Mouse (Mus musculus): ENCODE measurements at regions not wholly inside any gene's neighbourhood (a gene's known extent, or its start where the extent isn't known, plus 50 kb on each side); places are given as distances from the start of the nearest gene placed in this dataset.
A peak's percentile ranks its signal among the peaks of the same experiment; 100 is the strongest.

DNA sequence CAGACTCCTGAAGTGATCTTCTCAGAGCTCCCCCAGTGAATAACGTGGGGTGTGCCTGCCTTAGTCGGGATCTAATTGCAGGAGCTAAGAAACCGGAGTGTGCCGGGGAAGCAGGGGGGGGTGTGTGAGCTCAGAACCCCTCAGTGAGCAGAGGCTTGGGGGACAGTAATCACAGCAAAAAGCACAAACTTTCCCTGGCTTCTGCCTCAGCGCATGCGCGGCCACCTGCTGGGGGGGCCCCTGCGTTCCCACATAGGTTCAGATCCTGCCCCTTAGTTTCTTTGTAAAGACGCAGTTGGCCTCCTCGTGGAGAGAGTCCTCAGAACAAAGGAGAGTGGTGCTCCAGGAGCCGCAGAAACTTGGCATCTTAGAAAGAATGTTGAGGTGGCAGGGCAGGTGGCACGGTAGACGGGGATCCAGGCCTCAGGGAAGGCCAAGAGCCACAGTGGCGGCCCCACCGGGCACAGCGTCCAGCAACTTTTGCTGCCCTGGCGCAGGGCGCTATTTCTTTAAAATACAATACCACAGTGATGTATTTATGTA lies 429.7 kb downstream of the Zfp536 start:
- no peak for DNase-seq

DNA sequence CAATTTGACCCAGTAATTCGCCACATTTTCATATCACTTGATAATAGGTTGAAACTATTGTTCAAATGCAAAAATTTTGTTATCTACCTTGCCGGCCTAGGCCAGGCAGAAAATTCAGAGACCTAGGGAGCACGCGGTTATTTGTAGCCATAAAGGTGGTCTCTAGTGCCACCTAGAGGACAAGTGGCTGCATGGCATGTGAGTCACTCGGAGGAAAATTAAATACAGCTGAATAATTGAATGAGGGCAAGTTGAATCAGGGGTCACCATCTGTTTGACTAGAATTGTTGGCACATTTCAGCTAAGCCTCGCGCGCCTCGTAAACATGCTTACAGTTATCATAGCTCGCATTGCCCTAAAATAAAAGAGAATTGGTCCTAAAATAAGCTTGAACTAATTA lies 427.4 kb downstream of the Zfp536 start:
- DNase-seq = peak; percentile 54

DNA sequence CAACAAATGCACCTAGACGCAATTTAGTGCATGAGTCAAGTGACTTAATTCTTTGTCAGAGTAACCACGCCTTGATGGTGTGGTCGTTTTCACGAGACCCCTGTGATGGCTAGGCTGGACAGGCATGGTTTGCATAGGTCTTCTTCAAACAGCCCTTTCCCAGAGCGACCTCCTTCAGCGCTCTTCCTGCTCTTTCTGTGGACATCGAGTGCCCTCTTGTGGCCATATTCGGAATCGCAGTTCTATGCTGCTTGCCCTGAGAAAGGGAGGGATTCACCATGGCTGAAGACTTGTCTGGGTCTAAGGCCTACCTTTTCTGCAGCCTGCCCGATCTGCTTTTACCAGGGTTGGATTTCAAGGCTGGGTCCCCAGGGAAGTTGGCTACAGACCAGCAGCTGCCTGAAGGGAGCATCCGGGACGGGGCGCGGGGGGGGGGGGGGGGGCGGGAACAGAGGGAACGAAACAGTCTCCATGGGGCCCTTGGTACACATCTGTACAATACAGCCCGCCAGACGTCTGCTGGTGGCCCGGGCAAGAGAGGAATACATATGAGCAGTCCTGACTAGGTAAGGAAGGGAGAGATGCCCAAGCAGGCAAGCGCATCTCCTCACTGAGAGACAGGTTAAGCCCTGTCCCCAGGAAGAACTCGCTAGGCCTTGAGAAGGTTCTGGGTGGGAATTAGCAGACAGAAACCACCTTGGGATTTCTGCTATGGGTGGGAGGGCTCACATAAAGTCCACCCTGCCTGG lies 415.6 kb downstream of the Zfp536 start:
- peak; percentile 88 for DNase-seq

DNA sequence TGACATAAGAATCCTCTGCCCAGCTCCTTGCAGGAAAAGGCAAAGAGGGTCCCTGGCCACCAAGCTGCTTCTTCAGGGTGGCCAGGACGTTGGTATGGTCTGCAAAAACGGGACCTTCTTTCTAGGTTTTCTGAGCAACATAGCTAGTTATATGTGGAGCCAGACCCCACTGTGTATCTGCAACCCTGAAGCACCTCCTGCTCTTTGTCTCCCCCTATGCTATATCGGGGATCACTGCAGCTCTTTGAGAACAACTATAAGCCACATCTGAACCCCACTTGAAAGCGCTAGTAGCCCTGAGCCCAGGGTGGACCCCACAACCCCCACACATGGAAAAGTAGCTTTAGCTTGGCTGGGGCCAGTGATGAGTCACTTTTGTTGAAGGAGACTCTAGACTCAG lies 414.9 kb downstream of the Zfp536 start:
- no peak for DNase-seq

DNA sequence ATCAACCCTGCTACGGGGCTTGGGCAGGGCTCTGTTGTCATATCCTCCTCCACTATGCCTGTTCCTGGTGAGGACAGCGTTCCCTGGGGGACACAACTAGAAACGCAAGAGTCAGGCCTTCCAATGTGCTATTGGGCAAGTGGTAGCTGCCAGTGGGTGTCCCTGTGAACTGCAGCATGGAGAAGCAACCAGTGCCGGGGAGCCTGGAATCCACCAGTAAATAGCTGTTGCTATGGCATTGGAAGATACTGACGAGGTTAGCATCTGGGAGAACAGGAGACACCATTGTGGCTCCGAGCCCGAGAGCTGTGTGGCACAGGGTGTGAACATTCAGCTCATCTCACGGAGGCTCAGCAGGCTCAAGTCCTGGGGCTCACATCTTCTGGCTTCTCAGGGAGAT lies 414.0 kb downstream of the Zfp536 start:
- no peak for DNase-seq

DNA sequence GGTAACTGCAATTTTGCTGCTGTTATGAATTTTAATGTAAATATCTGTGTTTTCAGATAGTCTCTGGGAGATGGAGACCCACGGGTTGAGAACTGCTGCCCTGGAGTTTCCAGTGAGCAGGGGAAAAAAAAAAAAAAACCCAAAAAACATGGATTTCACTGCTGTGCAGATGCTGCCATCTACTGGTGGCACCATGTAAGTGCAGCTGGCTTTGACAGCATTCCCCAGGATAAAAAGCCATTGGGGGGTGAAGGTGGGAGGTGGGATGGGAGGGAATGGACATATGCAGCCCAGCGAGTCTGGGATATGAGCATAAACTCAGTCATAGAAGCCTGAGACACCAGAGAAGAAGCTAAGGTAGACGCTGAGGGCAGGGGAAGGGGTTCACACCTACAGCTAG lies 413.3 kb downstream of the Zfp536 start:
- peak; percentile 40 for DNase-seq

DNA sequence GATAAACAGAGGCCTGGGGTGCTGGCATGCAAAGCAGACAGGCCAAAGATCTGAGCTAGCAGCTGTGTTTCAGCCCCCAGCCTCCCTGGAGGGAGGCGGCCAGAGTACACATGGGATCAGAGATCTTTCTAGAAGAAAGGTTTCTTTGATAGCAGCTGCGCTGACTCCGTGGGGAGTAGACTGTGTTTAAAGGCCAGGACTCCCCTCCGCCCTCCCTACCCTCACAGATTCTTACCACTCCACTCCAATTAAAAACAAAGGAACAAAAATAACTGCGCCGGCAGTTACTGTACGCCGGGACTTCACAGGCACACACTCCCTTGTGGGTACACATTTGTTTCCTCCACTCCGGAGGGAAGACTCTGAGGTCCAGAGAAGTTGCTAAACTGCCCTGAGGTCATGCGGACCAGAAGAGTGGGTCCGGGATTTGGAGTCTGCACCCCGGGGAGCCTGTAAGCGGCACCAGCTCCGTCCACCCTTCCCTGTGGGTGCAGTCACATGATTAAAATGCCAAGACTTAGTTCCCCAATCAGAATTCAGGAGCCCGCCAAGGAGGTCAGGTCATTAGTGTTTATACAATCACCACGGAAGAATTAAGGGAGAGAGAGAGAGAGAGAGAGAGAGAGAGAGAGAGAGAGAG lies 411.5 kb downstream of the Zfp536 start:
- peak; percentile 19 for DNase-seq

DNA sequence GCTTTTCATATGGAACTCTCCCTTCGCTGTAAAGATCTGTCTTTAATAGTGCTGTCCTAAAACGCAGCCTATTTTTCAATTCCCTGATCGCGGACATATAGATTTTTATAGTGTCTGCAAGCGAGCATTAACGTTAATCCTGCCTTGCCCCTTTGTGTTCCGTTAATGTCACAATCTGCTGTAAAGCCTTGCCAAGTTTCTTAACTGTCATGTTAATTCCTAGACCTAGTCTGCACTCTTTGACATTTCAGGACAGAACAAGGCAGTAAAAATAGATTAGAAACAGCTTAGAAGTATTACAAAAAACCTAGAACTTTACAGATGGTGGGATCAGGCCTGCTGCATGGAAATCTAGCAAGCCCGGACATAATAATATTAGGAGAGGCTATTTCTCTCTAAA lies 410.6 kb downstream of the Zfp536 start:
- no peak for DNase-seq

DNA sequence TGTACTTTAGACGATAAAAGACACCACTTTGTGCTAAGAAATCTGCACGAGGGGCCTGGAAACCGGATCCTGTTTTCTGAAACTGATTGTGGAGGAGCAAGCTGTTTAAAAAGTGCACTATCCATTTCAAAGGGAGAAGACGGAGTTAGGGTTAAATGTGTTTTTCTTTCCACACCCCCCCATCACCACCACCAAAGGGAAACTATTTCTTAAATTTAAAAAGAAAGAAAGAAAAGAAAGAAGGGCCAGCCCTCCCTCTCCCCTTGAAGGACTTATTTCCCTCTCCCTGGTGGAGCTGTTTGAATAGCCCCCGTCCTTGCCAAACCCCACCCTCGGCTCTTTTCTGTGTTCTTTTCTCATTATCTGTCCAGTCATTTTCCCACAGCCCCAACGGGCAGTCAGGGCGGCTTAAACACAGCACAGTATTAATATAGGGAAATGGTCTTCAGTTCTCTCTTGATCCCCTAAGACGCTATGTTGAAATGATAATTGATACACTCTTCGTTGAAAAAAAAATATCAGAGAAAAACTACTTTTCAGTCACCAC lies 409.7 kb downstream of the Zfp536 start:
- DNase-seq = no peak

DNA sequence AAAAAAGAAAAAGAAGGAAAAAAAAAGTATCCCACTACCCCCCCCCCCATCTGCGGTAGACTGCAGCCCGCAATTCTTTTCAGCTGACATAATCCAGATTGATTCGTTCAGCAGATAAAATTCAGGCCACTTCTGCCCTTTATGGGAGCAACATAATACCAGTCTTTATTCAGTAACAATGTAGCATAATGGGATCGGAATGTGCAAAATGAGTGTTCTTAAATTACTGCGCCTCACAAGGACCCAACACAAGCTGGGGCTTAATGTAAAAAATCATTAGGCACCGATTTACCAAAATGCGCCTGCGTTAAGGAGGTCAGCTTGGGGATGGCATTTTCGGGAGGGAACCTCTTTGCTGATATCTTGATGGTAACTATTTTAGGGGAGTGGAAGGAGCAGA lies 409.2 kb downstream of the Zfp536 start:
- no peak for DNase-seq

DNA sequence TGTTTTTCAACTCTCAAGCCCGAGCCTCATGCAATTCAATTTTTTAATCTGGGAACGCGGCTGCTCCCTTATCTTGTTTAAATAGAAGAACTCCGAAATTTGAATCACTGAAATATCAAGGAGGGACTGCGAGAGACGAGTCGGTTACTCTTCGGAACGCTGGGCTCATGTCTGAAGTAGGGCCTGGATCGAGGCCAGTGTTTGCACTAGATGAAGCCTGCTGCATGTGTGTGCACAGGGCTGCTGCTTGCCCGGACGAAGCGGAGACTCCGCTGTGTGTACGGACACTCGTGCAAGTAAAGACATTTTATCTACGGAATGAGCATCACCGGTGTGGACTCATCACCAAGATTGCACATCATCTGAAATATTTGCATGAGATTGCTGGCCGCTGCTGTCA lies 407.4 kb downstream of the Zfp536 start:
- DNase-seq = no peak

DNA sequence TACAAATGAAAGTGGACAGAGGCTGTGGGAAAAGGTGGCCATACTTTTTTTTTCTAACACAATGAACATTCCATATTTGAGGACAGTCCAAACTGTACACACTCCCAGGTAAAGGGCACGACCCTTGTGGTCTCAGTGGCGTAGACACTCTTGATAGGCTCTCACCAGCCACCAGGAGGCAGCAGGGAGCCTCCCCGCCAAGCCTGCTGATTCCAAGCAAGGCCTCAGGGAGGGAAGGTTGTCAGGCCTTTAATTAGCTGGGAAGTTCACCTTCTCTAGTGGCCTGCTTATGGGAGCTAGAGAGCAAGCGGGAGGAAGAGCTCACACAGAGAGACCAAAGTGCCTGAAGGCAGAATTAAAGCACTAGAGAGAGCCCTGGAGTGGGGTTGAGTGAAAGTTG lies 403.7 kb downstream of the Zfp536 start:
- no peak for DNase-seq

DNA sequence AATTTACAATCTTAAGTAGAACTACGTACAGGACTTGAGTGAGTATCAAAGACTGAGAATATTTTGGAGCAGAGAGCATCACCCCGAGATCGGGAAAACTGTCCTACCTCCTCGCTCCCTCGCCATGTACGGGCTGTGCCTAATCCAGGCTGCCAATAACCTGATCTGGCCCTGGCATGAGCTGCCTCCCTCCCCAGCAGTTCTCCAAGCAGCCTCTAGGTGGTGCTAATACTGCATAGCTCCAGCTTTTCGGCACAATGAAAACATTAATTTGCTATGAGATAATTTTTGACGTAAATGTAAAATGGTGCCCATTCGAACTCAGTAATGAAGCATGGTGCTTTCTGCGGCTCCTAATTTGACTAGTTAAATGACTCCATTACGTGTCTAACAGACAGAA lies 399.6 kb downstream of the Zfp536 start:
- DNase-seq = peak; percentile 72

DNA sequence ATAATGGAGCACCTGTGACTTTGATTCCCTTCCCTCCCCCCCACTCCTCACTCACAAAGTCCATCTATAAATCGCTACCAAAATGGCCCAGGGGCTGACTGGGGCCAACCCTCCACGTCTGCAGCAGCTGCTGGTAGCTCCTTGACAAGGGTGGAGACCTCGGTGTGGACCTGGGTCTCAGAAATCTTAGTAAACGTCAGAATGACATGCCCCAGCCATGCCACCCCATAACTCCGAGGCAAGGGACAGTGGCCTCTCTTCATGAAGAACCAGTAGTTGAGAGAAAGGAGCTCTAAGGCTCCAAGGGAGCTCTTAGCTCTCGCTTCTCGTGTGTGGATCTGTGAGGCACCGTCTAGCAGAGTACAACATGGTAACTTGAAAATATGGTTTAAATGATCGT lies 398.4 kb downstream of the Zfp536 start:
- DNase-seq = no peak

DNA sequence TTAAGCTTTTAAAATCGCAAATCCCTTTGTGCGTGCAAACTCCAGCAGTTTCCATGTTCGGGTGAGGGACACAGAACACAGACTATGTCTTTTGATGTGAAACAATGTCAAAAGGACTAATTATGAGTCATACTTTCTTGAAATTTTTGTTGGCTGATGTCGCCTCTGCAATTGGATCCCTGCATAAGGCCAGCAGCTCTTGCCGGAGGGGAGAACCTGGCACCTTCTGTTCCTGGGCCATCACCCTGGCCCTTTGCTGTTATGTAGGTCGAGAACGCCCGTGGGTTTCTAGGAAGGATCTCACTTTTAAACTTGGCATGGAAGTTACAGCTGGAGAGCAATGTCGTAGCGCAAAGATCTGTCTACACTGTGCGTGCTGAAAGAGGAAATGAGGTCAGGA lies 397.9 kb downstream of the Zfp536 start:
- no peak for DNase-seq

DNA sequence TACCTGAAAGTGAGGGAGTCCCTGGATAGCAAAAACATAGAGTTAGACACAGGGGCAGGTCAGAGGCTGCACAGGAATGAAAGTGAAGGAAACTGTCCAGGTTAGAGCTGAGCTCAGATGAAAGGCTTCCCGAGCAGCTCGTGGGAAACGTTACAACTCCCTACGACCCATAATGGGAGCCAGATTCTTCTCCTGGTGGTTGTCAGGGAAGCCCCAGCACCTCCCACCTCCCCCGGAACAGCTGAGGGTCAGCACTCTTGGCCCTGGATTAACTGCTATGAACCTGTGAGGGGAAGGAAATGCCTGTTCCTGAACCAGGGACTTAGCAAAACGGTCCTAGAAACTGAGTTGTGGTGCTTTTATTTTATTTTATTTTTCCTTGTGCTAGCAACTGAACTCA lies 397.2 kb downstream of the Zfp536 start:
- DNase-seq = no peak

DNA sequence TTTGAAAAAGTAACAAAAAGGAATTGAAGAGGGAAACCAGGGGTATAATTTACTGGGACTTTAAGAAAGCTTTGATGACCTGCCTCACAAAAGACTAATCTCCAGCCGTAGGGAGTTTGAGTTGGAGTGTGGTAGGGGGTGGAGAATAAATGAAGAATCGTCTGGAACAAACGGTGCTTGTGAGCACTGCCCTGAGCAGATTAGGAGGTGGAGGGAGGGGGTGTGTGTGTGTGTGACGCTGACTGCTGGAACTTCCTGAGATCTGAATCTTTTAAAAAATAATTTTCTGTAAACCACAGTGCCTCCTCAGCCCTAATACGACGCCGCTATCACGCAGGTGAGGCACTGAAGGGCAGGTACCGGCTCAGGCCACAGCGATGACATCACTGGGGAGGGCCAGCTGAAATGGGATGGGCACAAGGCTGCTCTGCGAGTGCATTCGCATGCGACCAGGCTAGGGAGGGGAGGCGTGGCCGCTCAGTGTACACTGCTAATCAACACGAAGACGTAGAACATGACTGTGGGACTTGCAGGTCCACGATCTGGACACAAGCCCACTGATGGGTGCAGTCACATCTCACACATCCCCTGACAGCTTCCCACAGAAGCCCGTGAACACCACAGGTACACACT lies 395.4 kb downstream of the Zfp536 start:
- DNase-seq = no peak

DNA sequence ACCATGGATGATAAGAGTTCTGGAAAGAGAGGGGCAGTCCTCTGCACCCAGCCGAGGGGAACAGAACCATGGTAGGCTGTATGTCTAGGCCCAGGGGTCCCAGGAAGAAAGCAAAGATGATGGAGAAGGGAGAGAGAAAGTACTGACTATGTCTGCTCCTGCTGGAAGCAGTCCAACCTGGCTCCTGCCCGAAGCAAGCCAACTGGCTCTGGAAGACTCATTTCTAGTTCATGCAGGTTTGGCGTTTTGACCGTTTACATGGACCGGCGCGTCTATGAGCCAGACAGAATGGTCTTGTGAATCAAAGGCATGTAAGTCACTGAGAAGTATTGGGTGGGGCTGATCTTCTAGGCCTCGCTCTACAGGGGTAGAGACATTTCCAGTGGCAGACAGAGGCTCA lies 385.6 kb downstream of the Zfp536 start:
- DNase-seq = no peak

DNA sequence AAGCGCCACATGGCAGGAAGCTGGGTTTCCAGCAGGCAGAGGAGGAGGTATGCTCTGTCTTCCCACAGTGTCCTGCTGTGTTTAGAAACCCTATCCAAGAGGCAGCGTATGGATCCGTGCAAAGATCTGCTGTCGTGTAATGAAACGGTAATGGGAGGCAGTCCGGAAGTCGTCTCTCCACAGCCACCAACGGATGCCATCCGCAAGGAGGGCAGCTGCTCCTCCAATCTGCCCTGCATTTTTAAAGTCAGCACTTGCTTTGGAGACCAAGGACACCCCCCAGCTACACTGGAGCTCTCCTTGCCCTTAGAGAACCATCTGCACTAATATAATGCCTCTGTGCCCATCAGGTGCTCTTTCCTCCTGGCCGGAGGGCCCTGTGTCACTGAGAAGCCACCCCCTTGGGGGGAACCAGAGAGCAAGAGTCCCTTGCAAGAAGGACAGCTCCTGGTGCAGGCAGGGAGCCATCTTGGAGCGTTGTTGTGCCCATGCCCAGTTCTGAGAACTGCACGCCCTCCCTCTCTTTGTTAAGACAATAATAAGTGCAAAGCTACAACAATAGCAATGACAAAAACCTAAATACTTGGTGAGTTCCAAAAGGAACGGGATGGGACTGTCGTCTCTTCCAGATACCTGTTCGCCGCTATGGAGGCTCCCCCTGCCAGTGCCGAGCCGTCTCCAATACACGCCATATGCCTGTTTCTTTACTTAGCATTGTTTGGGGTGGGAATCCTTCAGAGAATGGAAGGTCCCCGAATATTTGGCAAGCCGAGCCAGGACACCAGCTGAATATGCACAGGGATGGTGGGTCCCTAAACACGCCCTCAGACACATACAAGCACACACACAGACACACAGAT lies 384.4 kb downstream of the Zfp536 start:
- no peak for DNase-seq

DNA sequence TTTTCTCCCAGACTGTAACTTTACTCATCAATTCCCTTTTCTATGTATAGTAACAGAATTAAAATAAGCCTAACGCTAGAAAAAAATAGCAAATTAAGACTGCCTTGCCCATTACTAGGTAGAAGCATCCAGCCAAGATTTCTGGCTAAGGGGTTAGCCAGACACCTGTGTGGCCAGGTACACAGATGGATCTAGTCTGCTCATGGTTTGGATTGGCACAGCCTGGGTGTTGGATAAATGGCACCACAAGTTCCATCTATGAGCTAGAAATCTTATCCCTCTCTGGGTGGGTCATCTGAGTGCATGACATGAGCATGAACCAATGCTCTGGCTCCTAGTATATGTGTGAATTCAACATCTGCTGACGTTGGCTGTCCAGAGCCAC lies 383.7 kb downstream of the Zfp536 start:
- DNase-seq = no peak

DNA sequence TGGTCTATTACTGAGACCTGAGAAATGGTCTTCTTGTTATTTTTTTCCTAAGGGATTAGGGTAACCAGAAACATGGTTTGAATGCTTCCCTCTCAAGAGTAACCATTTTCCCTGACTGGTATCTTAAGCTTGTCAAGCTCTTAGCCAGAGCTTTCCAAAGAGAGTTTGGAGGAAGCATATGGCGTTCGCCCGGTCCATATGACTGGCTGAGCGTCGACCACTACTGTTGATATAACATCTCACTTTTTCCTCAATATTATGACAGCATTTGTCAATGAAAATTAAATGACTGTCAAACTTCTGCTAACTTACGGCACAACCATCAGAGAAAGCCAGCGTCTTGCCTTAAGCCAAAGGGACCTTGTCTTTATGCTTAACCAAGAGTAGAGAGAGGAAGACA lies 383.2 kb downstream of the Zfp536 start:
- no peak for DNase-seq

DNA sequence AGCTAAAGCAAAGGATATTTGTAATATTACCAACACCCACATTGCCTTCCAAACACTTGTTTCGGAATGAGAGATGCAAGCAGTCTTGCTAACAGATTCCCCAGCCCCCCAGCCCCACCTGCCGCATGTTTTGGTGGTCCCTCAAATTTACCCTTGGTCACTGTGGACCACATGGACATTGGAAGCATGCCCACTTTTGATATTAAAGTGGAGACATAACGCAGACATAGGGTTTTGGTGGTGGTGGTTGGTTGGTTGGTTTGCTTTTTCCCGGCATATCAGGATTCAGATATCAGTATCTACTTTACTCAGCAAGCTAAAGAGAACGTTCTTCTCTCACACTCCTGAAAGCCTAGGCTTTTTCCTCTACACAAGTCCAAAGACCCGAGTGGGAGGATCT lies 381.3 kb downstream of the Zfp536 start:
- DNase-seq = no peak

DNA sequence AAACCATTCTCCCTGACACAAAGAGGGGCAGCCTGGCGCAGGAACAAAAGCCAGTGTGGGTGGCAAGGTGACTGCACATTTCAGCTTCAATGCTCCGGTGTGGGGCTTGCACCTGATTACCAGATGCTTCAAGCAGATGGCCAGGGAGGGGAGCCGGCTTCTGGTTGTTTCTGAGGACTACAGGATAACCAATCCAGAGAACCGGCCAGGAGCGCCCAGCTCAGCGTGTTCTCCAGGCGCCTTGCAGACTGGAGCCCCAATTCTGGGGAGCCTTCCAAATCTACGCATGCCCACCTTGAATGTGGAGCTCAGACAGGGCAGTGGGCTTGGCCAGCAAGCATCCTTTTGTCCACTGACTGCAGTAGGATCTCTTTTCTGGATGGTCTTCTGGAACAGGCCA lies 380.8 kb downstream of the Zfp536 start:
- DNase-seq = no peak

Measured in kidney, adult 18-20 months (tissue).